Mouse (Mus musculus): ENCODE results near the gene Arhgap25.
A peak's percentile ranks its signal among the peaks of the same experiment; 100 is the strongest.
"Not testable (repeated sequence)": the region's sequence is repeated elsewhere in the genome, so short reads cannot be mapped to it uniquely, and the experiment has no call there.

The Arhgap25 gene

DNA sequence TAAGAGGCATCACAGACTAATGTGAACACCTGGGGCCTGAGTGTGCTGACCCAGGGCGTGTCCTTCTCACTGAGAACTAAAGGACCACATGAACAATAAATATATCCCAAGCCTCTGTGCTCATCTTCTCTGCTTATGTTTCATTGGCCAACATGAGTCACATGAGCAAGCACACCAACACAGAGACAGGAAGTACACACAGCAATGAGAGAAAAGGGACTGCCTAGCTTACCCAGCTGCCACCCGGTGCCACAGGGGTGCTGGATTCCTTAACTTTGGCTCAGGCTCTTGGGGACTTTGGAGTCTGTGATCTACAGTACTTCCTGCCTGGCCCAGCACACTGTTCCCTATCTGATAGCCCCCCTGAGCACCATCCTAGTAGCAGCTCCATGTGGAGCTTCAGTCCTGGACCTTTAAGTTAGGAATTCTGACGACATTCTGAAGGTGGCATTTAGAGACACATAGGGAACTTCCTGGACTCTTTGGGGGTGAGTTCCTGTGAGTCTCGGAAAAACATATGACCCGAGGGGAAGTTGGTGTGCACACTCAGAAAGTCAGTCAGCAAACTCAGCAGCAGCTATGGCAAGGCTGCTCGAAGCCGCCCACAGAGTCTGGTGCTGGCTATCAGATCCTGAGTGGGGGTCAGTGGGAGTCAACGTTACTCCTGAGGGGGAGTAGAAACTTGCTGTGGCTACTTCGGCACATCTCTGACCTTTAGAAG lies 2.0 kb upstream of the Arhgap25 start:
- DNase-seq: peak; percentile 59

DNA sequence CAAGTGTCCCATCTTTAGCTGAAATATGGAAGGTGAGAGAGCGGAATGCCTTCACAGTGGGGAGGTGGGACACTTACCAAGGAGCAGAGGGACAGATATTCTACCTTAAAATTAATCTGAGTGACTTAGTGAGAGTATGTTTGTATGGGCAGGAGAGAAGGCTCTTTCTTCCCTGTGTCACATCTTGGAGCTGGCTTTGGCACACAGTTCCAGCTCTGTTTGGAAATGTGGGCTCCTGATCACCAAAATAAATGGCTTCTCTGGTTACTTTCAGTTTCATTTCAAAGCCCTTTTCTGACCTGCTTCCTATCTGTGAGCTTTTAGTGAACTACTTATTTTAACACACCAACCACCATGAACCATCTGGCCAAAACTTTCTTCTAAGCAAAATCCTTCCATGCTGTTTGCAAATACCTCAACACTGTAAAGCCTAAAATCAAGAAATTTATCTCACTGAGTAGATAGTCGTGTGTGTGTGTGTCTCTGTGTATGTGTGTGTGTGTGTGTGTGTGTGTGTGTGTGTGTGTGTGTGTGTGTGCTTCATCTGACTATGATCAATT lies 1.5 kb downstream of the Arhgap25 start:
- no peak for DNase-seq

DNA sequence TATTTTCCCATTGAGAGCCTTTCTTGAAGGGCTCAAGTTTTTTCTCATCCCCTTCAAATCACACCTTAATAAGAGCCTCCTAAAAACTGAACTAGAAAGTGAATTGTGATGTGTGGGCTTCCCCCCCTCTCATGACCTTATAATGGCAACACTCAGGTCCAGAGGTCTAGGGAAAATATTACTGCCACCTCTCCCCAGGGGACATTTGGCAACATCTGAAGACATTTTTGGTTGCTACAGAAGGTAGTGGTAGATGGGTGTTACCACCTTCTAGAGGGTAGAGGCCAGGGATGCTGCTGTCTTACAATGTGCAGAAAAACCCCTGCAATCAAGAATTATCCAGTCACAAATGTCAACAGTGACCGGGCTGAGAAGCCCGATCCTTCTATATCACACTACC lies 2.7 kb downstream of the Arhgap25 start:
- no peak for DNase-seq

DNA sequence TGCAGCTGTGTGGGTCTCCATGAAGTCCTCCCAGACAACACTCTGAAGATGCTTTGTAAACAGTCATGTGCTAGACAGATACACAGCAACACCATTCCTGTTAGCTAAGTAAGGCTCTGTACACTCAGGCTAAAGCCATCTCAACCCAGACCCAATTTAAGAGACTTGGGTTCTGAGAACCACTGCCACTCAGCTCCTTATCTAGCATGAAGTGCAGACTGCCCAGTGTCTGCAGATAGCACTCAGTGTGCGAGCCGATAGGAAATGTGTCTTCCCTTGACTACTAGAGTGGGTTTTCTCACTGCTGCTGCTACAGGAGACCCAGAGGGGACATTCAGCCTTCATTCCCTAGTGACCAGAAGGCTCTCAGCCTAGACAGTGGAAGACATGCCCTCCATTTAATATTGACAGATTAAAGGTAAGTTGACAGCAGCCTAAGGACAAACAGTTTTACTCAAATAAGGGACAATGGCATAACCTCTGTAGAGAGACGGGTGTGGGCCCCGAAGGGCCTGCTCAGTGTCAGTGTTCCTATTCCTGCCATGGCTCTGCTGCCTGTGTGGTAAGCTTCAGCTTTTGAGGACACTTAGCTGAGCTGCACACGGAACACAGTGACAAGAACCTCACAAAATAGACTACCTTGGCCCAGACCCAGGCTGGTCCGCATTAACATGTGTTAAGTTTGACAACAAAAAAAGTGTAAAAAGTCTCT lies 5.1 kb downstream of the Arhgap25 start:
- no peak for DNase-seq

DNA sequence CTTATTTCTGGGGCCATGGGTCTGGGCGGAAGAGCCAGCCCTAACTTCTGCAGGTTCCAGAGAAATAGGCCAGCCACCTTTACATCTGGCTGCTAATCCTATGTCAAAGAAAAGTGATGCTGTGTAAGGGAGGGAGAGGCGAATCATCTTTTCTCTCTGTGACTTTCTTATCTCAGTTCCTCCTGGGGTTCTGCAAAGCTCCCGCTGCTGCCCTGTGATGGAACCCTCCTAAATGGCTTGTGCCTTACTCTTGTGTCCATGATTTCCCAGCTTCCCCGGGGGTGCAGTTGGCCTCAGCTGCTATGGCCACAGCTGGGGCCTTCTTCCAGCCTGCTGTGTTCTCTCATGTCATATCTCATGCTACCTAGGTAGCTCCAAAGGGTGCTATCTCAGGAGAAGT lies 5.7 kb downstream of the Arhgap25 start:
- no peak for DNase-seq

DNA sequence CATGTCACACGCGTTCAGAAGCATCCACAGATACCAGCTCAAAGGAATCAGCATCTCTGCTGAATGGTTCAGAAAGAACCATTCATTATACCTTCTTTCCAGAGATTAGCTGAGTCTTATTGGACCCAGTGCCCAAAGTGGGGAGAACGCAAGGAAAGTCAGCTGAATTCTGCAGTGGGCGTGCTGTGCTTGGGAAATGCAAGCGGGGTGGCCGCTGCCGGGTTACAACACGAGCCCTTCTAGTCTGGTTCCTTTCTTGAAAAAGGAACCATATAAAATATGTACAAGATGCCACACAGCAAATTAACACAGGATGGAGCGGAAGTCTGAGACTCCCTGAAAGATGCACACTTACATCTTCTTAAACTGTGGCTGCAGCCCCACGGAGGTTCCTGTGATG lies 7.9 kb downstream of the Arhgap25 start:
- no peak for DNase-seq

DNA sequence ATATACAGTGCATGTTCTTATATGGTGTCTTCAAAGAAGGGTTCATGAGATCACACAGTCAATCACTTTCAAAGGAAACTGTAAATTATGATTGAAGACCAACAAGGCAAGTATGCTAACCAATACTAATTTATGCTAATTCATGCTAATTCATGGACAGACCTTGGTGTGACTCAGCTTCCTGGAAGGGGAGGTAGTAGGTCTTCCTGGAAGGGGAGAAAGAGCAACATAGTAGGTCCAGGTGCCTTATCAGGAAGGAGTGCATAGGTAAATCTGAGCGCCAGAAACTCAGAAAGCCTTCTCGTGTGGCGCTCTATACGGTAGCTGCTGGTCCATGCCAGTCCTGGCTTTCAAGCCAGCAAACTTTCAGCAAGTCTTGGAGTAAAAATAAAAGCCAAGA lies 8.8 kb downstream of the Arhgap25 start:
- no peak for DNase-seq

DNA sequence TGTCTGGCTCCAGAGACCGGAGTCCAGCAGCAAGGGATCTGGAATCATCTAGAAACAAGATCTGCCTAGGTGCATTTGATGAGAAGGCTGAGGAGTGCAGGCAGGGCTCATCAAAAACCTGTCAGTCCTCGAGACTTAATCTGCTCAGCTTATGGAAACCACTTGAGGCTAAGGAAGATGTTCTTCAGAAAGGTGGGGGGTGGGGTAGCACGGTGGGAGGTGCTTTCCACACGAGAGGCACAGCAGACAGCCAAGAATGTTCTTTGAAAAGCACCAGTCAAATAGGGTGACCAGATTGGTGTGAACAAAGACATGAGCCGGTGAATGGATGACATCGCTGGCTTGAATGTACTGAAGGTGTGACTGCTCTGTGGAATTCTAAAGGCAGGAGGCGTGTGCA lies 9.3 kb downstream of the Arhgap25 start:
- DNase-seq: no peak

DNA sequence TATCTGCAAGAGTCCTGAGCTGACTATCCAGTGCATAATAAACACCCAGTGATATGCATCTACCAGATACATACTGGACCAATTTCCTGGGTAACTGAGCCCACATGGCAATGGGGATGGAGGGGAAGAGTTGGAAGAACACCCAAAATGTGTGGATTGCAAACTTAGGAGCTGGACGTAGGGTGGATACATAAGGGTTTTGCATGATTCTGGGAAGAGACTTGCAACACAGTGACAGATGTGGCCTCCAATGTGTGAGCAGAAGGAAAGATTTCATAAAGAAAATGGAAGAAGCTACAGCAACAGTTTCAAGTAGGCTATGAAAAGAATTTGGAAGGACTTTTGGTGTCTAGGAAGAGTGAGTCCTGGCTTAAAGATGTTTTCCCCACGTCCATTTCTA lies 10.0 kb downstream of the Arhgap25 start:
- no peak for DNase-seq

DNA sequence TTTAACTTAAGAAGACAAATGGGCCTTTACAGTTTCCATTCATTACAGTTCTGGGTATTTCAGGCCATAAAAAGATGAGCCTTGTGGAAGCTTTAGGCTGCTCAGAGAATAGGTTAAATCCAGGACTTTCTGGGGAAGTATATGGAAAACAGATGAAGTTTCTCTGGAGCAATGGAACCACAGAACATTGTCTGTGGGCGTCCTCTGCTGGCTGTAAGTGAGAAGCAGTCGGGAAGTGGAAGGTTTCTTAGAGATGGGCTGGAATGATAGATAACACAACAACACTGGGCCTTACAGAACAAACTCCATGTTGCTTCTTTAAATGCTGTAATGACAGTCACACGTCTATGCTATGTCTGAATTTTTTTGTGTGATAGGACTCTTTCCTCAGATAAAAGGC lies 10.8 kb downstream of the Arhgap25 start:
- DNase-seq: no peak

DNA sequence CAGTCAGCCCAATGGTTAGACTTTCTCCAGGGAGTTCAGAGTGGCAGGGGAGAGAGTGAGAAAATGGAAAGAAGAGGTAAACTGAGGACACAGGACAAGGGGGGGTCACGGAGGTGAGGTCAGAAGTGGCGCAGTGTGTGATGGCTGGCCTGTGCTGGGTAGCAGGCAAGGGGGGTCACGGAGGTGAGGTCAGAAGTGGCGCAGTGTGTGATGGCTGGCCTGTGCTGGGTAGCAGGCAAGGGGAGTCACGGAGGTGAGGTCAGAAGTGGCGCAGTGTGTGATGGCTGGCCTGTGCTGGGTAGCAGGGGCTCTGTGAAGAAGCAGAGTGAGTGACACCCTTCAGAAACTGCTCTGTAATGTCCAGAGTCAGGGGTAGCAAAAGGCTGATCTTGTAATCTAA lies 11.4 kb downstream of the Arhgap25 start:
- not testable (repeated sequence) for DNase-seq

DNA sequence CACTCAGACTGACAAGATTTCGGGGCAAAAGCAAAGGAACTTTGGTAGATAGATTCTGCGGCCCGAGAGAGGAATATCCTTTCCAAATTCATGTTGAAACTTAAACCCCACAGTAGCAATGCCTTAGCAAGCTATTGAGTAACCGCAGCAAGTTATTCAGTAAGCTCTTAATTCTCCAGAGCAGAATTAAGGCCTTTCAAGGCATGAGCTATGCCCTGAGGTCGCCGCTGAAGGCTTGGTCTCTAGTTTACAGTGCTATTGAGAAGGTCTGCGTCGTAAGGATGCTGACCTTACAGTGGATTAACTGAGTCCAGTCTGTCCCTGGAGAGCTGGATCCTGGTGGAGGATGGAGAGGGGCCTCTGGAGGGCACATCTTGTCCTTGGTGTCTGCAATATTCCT lies 12.5 kb downstream of the Arhgap25 start:
- no peak for DNase-seq

DNA sequence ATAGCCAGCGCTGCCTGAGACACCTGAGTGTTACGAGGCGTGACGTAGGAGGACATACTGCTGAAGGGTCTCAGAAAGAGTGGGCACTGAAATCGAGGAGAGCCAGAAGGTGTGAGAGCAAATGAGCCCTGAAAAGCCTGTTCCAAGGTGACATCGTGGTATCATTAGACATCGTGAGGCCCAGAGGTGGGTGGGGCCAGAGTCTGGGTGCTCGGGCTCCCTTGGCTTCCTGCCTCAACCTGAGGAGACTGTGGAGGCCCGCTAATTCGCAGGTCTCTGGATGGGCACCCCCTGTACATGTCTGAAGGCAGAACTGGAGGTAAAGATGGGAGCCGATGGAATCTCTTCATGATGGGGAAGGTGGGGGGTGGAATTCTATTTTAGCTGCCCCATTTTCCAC lies 13.2 kb downstream of the Arhgap25 start:
- DNase-seq: no peak

DNA sequence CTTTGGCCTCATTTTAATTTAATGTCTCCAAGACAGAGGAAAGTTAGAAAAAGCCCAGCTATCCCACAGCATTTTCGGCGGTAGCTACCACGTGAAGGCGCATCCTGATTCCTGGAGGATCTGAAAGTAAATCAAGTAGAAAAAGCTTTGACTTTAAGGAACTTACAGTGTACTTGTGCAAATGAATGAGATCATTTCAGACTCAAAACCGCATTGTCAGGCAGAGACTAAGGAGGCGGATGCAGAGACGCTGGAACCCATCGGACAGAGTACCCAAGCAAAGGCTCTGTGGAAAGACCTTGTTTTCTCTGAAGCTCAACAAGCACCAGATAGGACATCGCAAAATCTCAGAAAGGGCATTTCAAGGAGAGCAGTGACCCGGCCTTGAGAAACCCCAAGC lies 14.4 kb downstream of the Arhgap25 start:
- no peak for DNase-seq

DNA sequence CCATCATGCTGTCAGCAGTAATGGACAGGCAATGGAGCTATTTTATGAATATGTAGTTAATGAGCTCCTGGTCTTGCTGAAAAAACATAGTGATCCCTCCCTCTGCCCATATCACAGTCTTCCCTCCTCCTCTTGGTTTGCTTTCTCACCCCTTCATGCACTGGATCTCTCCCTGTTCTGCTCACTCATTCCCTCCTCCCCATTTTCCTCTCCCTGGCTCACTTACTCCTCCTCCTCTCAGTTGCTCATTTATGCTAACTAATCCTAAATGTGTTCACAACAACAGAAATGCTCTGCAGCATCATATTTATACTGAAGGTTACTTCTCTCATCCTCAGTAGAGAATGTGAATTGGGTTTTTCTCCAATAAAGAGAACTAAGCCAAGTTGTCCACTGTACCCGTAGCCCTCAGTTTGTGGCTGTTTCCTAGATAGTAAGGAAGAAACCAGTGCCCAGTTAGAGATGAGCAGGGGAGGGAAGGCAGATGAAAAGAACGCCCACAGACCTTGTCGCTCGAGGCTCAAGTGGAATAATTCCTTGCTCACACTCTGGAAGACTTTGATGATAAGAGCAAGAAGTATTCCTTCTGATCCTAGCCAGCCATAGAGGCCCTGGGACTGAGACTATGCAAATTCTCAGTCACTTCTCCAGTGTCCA lies 15.2 kb downstream of the Arhgap25 start:
- no peak for DNase-seq

DNA sequence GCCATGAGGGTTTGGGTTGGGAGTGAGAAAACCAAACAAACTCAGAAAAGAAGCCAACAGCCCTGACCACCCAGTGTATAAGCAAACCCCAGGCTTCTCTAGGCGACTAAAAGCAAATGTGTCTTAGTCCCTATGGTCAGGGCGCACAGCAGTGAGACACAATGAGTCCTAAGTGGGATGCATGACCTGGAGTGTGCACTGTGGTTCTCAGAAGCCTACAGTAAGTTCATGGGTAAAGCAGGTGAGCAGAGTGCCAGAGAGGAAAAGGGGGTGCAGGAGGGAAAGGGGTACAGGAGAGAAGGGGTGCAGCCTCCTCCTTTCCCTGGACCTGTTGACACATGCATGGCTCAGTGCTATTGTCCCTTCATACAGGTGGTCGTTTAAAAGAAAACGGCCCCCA lies 18.7 kb downstream of the Arhgap25 start:
- DNase-seq: no peak

DNA sequence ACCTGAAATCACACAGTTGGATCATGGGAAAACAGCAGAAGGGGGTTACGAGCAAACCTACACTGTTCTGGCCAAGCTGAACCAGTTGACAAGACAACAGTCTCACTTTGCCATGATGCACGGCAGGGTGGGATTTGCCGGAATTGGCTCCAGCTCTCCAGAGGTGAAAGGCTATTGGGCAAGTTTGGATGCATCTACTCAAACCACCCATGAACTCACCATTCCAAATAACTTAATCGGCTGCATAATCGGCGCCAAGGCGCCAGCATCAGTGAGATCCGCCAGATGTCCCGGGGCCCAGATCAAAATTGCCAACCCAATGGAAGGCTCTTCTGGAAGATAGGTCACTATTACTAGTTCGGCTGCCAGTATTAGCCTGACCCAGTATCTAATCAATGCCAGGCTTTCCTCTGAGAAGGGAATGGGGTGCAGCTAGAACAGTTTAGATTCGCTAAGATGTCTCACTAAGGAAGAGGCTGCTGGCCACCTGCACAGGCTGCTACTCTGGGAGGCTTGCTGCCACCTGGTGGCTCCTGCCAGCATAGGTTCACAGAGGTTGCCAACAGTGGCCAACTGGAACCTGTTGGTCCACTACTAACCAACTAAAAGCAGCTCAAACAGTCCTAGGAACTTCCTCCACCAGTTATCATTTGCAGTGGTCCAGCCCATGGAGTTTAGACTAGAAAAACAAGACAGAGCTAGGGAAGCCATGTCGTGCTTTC lies 19.9 kb downstream of the Arhgap25 start:
- peak; percentile 82 for DNase-seq

DNA sequence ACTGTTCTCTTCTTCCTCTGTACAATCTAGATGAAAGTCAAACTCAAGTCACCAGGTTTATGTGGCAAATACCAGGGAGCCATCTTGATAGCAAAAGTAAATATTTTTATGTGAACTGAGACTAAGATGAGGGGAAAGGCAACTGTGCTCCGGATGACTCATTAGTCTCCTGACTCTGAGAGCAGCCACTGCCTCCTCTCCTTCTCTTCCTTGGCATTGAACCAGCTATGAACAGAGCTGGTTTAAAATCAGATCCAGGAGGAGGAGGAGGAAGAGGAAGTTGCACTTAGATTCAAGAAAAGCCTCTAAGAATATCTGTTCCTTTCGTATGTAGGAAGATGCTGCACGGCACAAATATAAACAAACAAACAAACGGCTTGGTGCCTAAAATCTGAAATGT lies 22.1 kb downstream of the Arhgap25 start:
- DNase-seq: no peak

DNA sequence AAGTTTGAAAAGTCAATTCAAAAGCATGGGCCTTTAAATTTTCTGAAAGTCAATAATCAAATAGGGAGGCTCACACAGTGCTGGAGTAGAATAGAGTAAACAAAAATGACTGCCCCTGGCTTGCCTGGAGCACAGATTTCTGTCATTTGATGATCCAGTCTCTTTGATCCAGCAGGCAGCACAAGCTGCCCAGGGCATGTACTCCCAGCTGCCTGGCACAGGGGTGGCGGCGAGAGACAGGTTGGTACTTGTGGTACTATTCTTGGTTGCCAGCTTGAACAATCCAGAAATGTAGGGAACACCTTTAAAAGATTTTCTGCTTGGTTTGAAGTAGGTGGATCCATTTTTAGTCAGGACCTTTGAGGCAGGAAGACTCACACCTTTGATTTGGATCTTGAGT lies 23.3 kb downstream of the Arhgap25 start:
- DNase-seq: no peak

DNA sequence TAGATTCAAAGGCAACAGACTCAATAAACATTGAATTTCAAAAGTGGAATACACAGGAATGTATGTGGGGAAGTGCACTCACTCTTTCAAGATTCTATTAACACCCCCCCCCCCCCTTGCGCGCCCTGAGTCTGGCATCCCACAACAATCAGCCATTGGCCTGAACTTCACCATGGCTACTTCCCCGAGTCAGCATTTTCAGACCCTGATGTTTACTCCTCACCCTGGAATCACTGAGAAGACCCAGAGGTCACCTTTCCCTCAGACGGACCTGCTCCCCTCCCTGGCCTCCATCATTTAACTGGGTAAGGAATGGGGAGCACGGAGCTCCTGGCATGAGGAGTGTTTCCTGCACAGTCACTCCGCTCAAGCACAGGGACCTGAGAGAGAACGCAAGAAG lies 28.2 kb downstream of the Arhgap25 start:
- no peak for DNase-seq

DNA sequence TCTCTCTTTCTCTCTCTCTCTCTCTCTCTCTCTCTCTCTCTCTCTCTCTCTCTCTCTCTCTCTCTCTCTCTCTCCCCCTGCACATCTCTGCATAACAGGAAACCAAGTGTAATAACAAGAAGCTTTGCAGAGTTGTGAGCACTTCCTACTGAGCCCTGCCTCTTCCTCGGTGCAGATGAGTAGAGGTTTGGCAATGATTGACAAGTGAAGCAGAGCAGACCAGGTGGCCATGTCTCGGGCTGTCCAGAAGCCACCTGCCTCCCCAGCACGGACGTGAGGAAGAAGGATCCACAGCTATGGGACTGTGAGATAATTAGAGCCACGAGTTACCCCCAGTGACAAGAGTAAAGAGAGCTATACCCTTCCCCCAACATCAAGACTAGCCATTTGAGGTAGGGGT lies 29.1 kb downstream of the Arhgap25 start:
- DNase-seq: peak; percentile 46

DNA sequence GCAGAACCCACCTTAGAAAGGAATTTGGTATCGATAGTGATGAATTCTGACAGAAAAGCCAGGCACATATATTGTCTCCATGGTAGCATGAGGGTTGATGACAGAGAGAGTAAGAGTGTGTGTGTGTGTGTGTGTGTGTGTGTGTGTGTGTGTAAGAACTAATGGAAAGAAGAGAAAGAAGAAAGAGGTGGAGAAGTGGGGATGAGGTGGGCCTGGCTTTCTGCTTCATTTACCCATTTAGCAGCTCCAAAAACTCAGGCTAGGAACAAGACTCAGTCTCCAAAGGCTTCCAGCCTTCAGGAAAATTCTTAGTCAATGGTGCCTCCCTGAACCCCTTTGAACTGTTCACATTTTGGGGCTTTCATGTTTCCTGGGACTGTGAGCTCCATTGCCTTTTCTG lies 29.5 kb downstream of the Arhgap25 start:
- no peak for DNase-seq

DNA sequence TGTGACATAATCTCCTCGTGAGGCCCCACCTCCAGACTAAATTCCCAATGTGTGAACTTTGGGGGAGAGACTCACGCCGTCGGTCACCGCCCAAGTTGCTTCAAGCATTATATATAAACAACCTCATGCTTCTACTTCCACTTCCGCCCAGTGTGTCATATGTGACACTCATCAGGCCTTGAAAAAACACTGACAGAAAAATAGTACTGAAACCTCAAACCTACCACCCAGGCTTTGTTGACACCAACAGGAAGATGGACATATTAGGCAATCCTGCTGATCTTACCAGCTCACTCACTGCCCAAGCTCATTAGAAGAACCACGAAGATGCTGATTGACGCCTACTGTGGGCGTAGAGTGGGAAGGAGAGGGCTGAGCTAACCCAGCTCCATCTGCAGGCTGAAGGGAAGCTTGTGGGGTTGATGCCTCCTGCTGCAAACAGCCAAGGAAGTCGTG lies 30.2 kb downstream of the Arhgap25 start:
- peak; percentile 36 for DNase-seq

Measured in thymus, postnatal 25 days (tissue).